Mouse (Mus musculus) MEL (cell line): ENCODE data around the gene Scai. TPM values are rescaled to one million over a fixed set of nuclear protein-coding genes. Genes with fewer than 3 reads are reported as not detected.

Experiments used
- DNase-seq: peaks from one replicate; pipeline ENCODE4 v3.0.0; 2011; ENCODE audit warnings: low read depth, low spot score
- H3K27ac ChIP-seq: 2 replicates; pipeline ENCODE4 v1.5.1; 2012; ENCODE audit warnings: low read depth, mild to moderate bottlenecking, control low read depth, low read length, moderate library complexity; ENCODE audit not compliant: control insufficient read depth
- H3K27me3 ChIP-seq, 2 experiments: fragments of 150-350 bp in 1 of 2; sonication (generic) in 1 of 2; 2 replicates each; pipeline ENCODE4 v1.6.1; 2012; ENCODE audit warnings: low read length in 2 of 2, mild to moderate bottlenecking in 2 of 2, improper control_type of control experiment in 1 of 2, moderate library complexity in 1 of 2; ENCODE audit not compliant: insufficient read depth in 2 of 2, control insufficient read depth in 1 of 2
- H3K36me3 ChIP-seq, 2 experiments: 2 replicates each; pipeline ENCODE4 v1.6.1; 2012 to 2014; ENCODE audit warnings: low read length in 2 of 2, improper control_type of control experiment in 1 of 2, inconsistent platforms in 1 of 2, mild to moderate bottlenecking in 1 of 2; ENCODE audit not compliant: insufficient read depth in 2 of 2, control insufficient read depth in 1 of 2
- H3K4me1 ChIP-seq, 2 experiments: fragments of 150-350 bp in 1 of 2; sonication (generic) in 1 of 2; 2 replicates each; pipeline ENCODE4 v1.6.1; 2012; ENCODE audit warnings: low read length in 2 of 2, improper control_type of control experiment in 1 of 2, mild to moderate bottlenecking in 1 of 2; ENCODE audit not compliant: insufficient read depth in 2 of 2, control insufficient read depth in 1 of 2
- H3K4me3 ChIP-seq, 2 experiments: fragments of 150-350 bp in 1 of 2; sonication (generic) in 1 of 2; 2 replicates each; pipeline ENCODE4 v1.5.1; 2012; ENCODE audit warnings: low read depth in 2 of 2, low read length in 2 of 2, mild to moderate bottlenecking in 2 of 2, moderate library complexity in 2 of 2, control low read depth in 1 of 2, improper control_type of control experiment in 1 of 2; ENCODE audit not compliant: control insufficient read depth in 1 of 2, insufficient read depth in 1 of 2
- H3K79me2 ChIP-seq: 2 replicates; pipeline ENCODE4 v1.6.1; 2012; ENCODE audit warnings: mild to moderate bottlenecking, low read length, moderate library complexity; ENCODE audit not compliant: control insufficient read depth, poor library complexity, insufficient read depth
- H3K9ac ChIP-seq: 2 replicates; pipeline ENCODE4 v1.6.1; 2012; ENCODE audit warnings: low read depth, mild to moderate bottlenecking, control low read depth, low read length, moderate library complexity; ENCODE audit not compliant: control insufficient read depth, poor library complexity, severe bottlenecking
- H3K9me3 ChIP-seq: fragments of 150-350 bp; sonication (generic); replicated peaks from 2 replicates; pipeline ENCODE4 v1.6.1; 2012; ENCODE audit warnings: mild to moderate bottlenecking, low read length, improper control_type of control experiment, moderate library complexity; ENCODE audit not compliant: insufficient read depth
- CTCF ChIP-seq, 3 experiments: IDR thresholded peaks in 2 of 3; conservative IDR thresholded peaks in 1 of 3; 2 replicates each; pipeline ENCODE4 v1.5.1; 2011 to 2012; ENCODE audit warnings: low read length in 3 of 3, low read depth in 2 of 3, mild to moderate bottlenecking in 2 of 3, improper control_type of control experiment in 1 of 3, inconsistent platforms in 1 of 3, mixed read lengths in 1 of 3, moderate library complexity in 1 of 3; ENCODE audit not compliant: control insufficient read depth in 1 of 3, insufficient read depth in 1 of 3, poor library complexity in 1 of 3, severe bottlenecking in 1 of 3
- E2F4 ChIP-seq: IDR thresholded peaks from 2 replicates; pipeline ENCODE4 v1.6.1; 2011; ENCODE audit warnings: low read depth, low read length, improper control_type of control experiment, borderline replicate concordance
- ETS1 ChIP-seq: IDR thresholded peaks from 2 replicates; pipeline ENCODE4 v1.6.1; 2012; ENCODE audit warnings: low read depth, mild to moderate bottlenecking, inconsistent platforms, low read length, improper control_type of control experiment, moderate library complexity
- GABPA ChIP-seq: IDR thresholded peaks from 2 replicates; pipeline ENCODE4 v1.6.1; 2012; ENCODE audit warnings: low read depth, mild to moderate bottlenecking, inconsistent platforms, low read length, improper control_type of control experiment, moderate library complexity
- JUND ChIP-seq: IDR thresholded peaks from 2 replicates; pipeline ENCODE4 v1.6.1; 2011; ENCODE audit warnings: low read depth, mild to moderate bottlenecking, improper control_type of control experiment, low read length
- KAT2A ChIP-seq: conservative IDR thresholded peaks from 2 replicates; pipeline ENCODE4 v1.6.1; 2012; ENCODE audit warnings: low read depth, low read length, improper control_type of control experiment, inconsistent platforms
- MEF2A ChIP-seq: IDR thresholded peaks from 2 replicates; pipeline ENCODE4 v1.6.1; 2014; ENCODE audit warnings: low read depth, mild to moderate bottlenecking, inconsistent platforms, low read length, improper control_type of control experiment; ENCODE audit not compliant: poor library complexity, insufficient replicate concordance, severe bottlenecking; ENCODE audit errors: extremely low read depth
- MXI1 ChIP-seq: IDR thresholded peaks from 2 replicates; pipeline ENCODE4 v1.6.1; 2011; ENCODE audit warnings: mild to moderate bottlenecking, low read depth, low read length, improper control_type of control experiment
- MYB ChIP-seq: IDR thresholded peaks from 2 replicates; pipeline ENCODE4 v1.6.1; 2011; ENCODE audit warnings: mild to moderate bottlenecking, low read depth, low read length, improper control_type of control experiment
- MYC ChIP-seq: IDR thresholded peaks from 2 replicates; pipeline ENCODE4 v1.6.1; 2011; ENCODE audit warnings: low read depth, mild to moderate bottlenecking, low read length, improper control_type of control experiment, moderate library complexity
- RAD21 ChIP-seq: IDR thresholded peaks from 2 replicates; pipeline ENCODE4 v1.6.1; 2011; ENCODE audit warnings: mild to moderate bottlenecking, low read depth, low read length, improper control_type of control experiment
- RCOR1 ChIP-seq: IDR thresholded peaks from 2 replicates; pipeline ENCODE4 v1.6.1; 2012; ENCODE audit warnings: low read depth, mild to moderate bottlenecking, inconsistent platforms, low read length, improper control_type of control experiment
- SIN3A ChIP-seq: IDR thresholded peaks from 2 replicates; pipeline ENCODE4 v1.6.1; 2012; ENCODE audit warnings: low read length, improper control_type of control experiment, inconsistent platforms
- TCF12 ChIP-seq: IDR thresholded peaks from 2 replicates; pipeline ENCODE4 v1.6.1; 2014; ENCODE audit warnings: low read depth, mild to moderate bottlenecking, inconsistent platforms, low read length, improper control_type of control experiment, moderate library complexity
- USF1 ChIP-seq: IDR thresholded peaks from 2 replicates; pipeline ENCODE4 v1.6.1; 2014; ENCODE audit warnings: low read depth, mild to moderate bottlenecking, inconsistent platforms, low read length, improper control_type of control experiment, moderate library complexity
- USF2 ChIP-seq, 2 experiments: IDR thresholded peaks; 2 replicates each; pipeline ENCODE4 v1.6.1; 2011 to 2012; ENCODE audit warnings: improper control_type of control experiment in 2 of 2, low read length in 2 of 2, borderline replicate concordance in 1 of 2, inconsistent platforms in 1 of 2, low read depth in 1 of 2, mild to moderate bottlenecking in 1 of 2; ENCODE audit not compliant: insufficient read depth in 1 of 2
- ZC3H11A ChIP-seq: IDR thresholded peaks from 2 replicates; pipeline ENCODE4 v1.6.1; 2012; ENCODE audit warnings: low read depth, mild to moderate bottlenecking, inconsistent platforms, low read length, improper control_type of control experiment
- ZKSCAN1 ChIP-seq: IDR thresholded peaks from 2 replicates; pipeline ENCODE4 v1.6.1; 2012; ENCODE audit warnings: low read depth, mild to moderate bottlenecking, inconsistent platforms, low read length, improper control_type of control experiment, moderate library complexity
- polyA plus RNA-seq, 2 experiments: library from polyadenylated mRNA; stranded (reverse) in 1 of 2; unstranded in 1 of 2; fragments of >175 nt in 1 of 2; fragments of >200 nt in 1 of 2; gene quantifications; 2 replicates each; pipeline versions ENCODE4 v1.2.1 to v1.2.4; 2012; ENCODE audit warnings: low replicate concordance in 2 of 2, low read depth in 1 of 2; ENCODE audit not compliant: insufficient read length in 2 of 2, insufficient read depth in 1 of 2, missing spikeins in 1 of 2
- total RNA-seq: library from RNA; depleted of rRNA; stranded (reverse); fragments of 300-350 nt; gene quantifications from 2 replicates; pipeline ENCODE4 v1.2.3, GENCODE M21; 2012

The Scai gene
- total and polyA plus RNA-seq, 3 experiments, result 1.8 to 4.6 TPM; not detected in 1

DNA sequence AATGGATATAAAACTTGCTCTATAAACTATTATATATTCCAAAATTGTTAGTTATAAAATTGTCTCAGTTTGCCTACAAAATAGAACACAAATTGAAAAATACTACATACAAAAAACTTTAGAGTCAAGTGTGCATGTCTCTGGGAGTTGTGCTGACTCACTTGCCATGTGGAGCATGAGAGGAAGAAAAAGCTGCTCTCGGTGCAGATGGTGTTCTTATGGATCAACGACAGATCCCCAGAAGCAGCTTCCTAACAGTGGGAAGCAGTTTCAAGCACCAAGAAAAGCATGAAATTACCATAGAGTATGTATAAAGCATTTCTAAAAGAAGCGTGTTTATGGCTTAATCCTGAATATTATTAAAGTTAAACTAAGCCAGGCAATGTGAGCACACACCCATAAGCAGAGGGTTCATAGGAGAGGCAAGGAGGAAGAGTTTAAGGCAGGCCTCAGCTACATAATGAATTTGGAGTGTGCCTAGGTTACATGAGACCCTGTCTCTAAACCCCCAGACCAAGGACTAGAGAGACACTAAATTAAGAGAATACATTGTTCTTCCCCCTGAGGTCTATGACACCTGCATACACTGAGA is 48.1 kb downstream of the Scai start:
- Histone ChIP-seq H3K4me1 (peaks cover 0 to 2% of the 10 kb centered on the region in 2 experiments; a peak in 1 of 4 replicates), H3K27me3 (no peaks in the 10 kb centered on the region), H3K9ac (no peak overlapping the region), H3K79me2 (no peaks in the 10 kb centered on the region), H3K4me3 (no peak overlapping the region), H3K9me3 (no peaks in the 10 kb centered on the region), H3K27ac (no peak overlapping the region), H3K36me3 (peaks cover 0 to 3% of the 10 kb centered on the region in 2 experiments; a peak in 2 of 4 replicates)
- DNase-seq, result no peak
- TF ChIP-seq SIN3A (no peak), ZC3H11A (no peak), E2F4 (no peak)

DNA sequence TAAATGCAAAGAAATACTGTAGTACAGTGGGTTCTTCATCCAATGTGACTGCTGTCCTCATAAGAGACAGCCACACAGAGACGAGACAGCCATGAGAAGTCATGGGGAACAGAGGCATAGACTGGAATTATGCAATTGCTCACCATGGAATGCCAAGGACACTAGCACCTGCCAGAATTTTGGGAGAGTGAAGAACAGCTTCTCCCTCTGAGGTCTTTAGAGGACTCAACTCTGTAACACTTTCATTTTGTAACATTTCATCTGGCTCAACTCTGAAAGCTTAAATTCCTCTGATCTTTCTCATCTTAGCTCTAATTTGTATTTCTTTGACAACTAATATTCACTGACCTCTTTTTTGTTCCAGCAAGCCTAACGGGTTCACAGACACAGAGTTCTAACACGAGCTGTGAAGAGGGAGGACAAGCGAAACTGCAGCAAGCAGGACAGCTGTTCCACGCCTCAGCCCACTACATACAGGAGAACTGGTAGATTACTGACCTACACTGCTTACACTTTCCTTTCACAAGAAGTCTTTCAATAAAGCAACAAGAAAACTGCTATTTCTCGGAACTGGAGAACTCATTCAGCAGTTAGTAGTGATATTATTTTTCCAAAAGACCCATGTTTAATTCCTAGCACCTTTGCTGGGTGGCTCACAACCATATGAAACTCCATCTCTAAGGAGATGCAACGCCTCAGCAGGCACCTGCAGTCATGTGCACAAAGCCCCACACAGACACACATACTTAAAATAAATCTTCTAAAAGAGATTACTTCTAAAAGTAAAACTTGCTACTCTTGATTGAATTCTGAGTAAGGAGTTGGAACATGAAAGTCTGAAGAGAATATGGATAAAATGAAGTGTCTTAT is 49.7 kb downstream of the Scai start:
- no peaks in the 10 kb centered on the region for H3K9me3 ChIP-seq
- no peaks in the 10 kb centered on the region for H3K27me3 ChIP-seq
- no peak overlapping the region for H3K4me3 ChIP-seq
- DNase-seq, result no peak
- no peaks in the 10 kb centered on the region for H3K36me3 ChIP-seq
- no peak overlapping the region for H3K9ac ChIP-seq
- TF ChIP-seq GABPA (no peak), USF2 (IDR thresholded peaks at IDR 0.05; ENCODE audit: borderline replicate concordance in 1 of 2, insufficient read depth in 1 of 2, low read depth in 1 of 2, low read length in 2 of 2) (no peak), ZC3H11A (no peak), E2F4 (no peak), RAD21 (no peak), ETS1 (no peak), TCF12 (no peak), JUND (no peak), RCOR1 (no peak), CTCF (IDR thresholded peaks at IDR 0.05 in 2 of 3, conservative IDR thresholded peaks at IDR 0.05 in 1 of 3; ENCODE audit: control insufficient read depth in 1 of 3, insufficient read depth in 1 of 3, low read depth in 2 of 3, low read length in 3 of 3, poor library complexity in 1 of 3, severe bottlenecking in 1 of 3) (no peak), ZKSCAN1 (no peak), MXI1 (no peak), MEF2A (no peak), USF1 (no peak), MYC (no peak), KAT2A (no peak), SIN3A (no peak), MYB (no peak)
- no peaks in the 10 kb centered on the region for H3K4me1 ChIP-seq
- H3K27ac ChIP-seq, result no peak overlapping the region
- H3K79me2 ChIP-seq, result no peaks in the 10 kb centered on the region
